8 mouse cellular contexts compared by ENCODE assay signal in genomic region chr13:80961985-80962617, GRCm38 (mm10).
DNase-seq lines count a peak whose midpoint lies in the region; ATAC-seq and TF ChIP-seq lines count a peak whose summit lies in the region.

No protein-coding gene starts in this region.

- TF ChIP-seq CTCF in midbrain, postnatal 0 days (IDR thresholded peaks at IDR 0.05) = no peak

- no peak for ATAC-seq in kidney, embryonic 15.5 days (replicated peaks; ENCODE audit: low FRiP score)
- ATAC-seq in embryonic facial prominence, embryonic 15.5 days (ENCODE audit: insufficient number of reproducible peaks, low FRiP score, low TSS enrichment, low read depth) = no peak
- ATAC-seq in hindbrain, embryonic 15.5 days (ENCODE audit: low FRiP score, low read depth) = no peak
- ATAC-seq in midbrain, postnatal 0 days (ENCODE audit: low FRiP score) = no peak

- no peaks in the 10 kb centered on the region for H3K36me3 ChIP-seq in kidney, embryonic 15.5 days
- no peaks in the 10 kb centered on the region for H3K36me3 ChIP-seq in embryonic facial prominence, embryonic 15.5 days
- H3K36me3 ChIP-seq in hindbrain, embryonic 15.5 days = no peaks in the 10 kb centered on the region
- H3K36me3 ChIP-seq in midbrain, postnatal 0 days (ENCODE audit: insufficient read depth, low read length) = no peaks in the 10 kb centered on the region

- 51% methylated on average over 7 of the region's 7 CpGs for WGBS in kidney, embryonic 15.5 days
- 47% methylated on average over 7 of the region's 7 CpGs for WGBS in embryonic facial prominence, embryonic 15.5 days
- WGBS in hindbrain, embryonic 15.5 days = 50% methylated on average over 7 of the region's 7 CpGs
- 37% methylated on average over 7 of the region's 7 CpGs for WGBS in midbrain, postnatal 0 days

- peaks cover 12% of the 10 kb centered on the region for H3K4me1 ChIP-seq in kidney, embryonic 15.5 days
- H3K4me1 ChIP-seq in embryonic facial prominence, embryonic 15.5 days = peaks cover 4% of the 10 kb centered on the region; the same call in 1 of the 2 replicates
- H3K4me1 ChIP-seq in hindbrain, embryonic 15.5 days (replicated peaks) = peaks cover 10% of the 10 kb centered on the region; the same call in 1 of the 2 replicates
- H3K4me1 ChIP-seq in midbrain, postnatal 0 days (ENCODE audit: insufficient read depth, low read length) = no peaks in the 10 kb centered on the region

- H3K9ac ChIP-seq in kidney, embryonic 15.5 days = no peak overlapping the region
- no peak overlapping the region for H3K9ac ChIP-seq in embryonic facial prominence, embryonic 15.5 days
- H3K9ac ChIP-seq in hindbrain, embryonic 15.5 days = no peak overlapping the region
- no peak overlapping the region for H3K9ac ChIP-seq in midbrain, postnatal 0 days (replicated peaks; ENCODE audit: low read length, poor library complexity, severe bottlenecking)

- no peaks in the 10 kb centered on the region for H3K27me3 ChIP-seq in kidney, embryonic 15.5 days
- H3K27me3 ChIP-seq in embryonic facial prominence, embryonic 15.5 days = no peaks in the 10 kb centered on the region
- H3K27me3 ChIP-seq in hindbrain, embryonic 15.5 days = no peaks in the 10 kb centered on the region
- no peaks in the 10 kb centered on the region for H3K27me3 ChIP-seq in midbrain, postnatal 0 days (ENCODE audit: insufficient read depth, low read length)

- DNase-seq in kidney, postnatal 4 days = no peak
- DNase-seq in midbrain, postnatal 0 days (ENCODE audit: low spot score) = no peak
- DNase-seq in left cerebral cortex, adult 9 months (ENCODE audit: low spot score in 2 of 2) = no peak
- no peak for DNase-seq in gastrocnemius, postnatal 25 days
- DNase-seq in urinary bladder, adult 2 months (ENCODE audit: low spot score) = no peak

- peak overlapping the region; percentile 48; the same call in 1 of the 2 replicates for H3K4me3 ChIP-seq in kidney, embryonic 15.5 days (replicated peaks)
- peak overlapping the region; percentile 51; the same call in 1 of the 2 replicates for H3K4me3 ChIP-seq in embryonic facial prominence, embryonic 15.5 days (replicated peaks)
- peak overlapping the region; percentile 52 for H3K4me3 ChIP-seq in hindbrain, embryonic 15.5 days
- H3K4me3 ChIP-seq in midbrain, postnatal 0 days (ENCODE audit: low read depth, low read length) = peak overlapping the region; percentile 52; the same call in 1 of the 2 replicates

- peak overlapping the region; percentile 77 for H3K4me2 ChIP-seq in kidney, embryonic 15.5 days
- 0 out of 2 replicates have a peak overlapping the region, but pooled peaks have one; percentile 72 for H3K4me2 ChIP-seq in embryonic facial prominence, embryonic 15.5 days (replicated peaks)
- peak overlapping the region; percentile 68 for H3K4me2 ChIP-seq in hindbrain, embryonic 15.5 days
- peak overlapping the region; percentile 71 for H3K4me2 ChIP-seq in midbrain, postnatal 0 days (ENCODE audit: low read depth, low read length, poor library complexity, severe bottlenecking)

- no peaks in the 10 kb centered on the region for H3K9me3 ChIP-seq in kidney, embryonic 15.5 days (replicated peaks)
- no peaks in the 10 kb centered on the region for H3K9me3 ChIP-seq in embryonic facial prominence, embryonic 15.5 days (replicated peaks)
- no peaks in the 10 kb centered on the region for H3K9me3 ChIP-seq in hindbrain, embryonic 15.5 days
- H3K9me3 ChIP-seq in midbrain, postnatal 0 days (ENCODE audit: low read length) = no peaks in the 10 kb centered on the region

- peak overlapping the region; percentile 88 for H3K27ac ChIP-seq in kidney, embryonic 15.5 days
- no peak overlapping the region for H3K27ac ChIP-seq in embryonic facial prominence, embryonic 15.5 days (replicated peaks)
- H3K27ac ChIP-seq in hindbrain, embryonic 15.5 days (replicated peaks) = no peak overlapping the region
- H3K27ac ChIP-seq in midbrain, postnatal 0 days (ENCODE audit: low read depth, low read length) = no peak overlapping the region; the same call in 1 of the 2 replicates
